Mouse (Mus musculus): ENCODE measurements around the gene Kidins220.

GRCm38 (mm10) chr12:24965406-24965805, 9.3 kb upstream of the Kidins220 start:
- TF ChIP-seq CTCF (IDR thresholded peaks at IDR 0.05), result no peak
- TF ChIP-seq POLR2A (IDR thresholded peaks at IDR 0.05; ENCODE audit: insufficient read depth, low read depth, low read length), result no peak
- TF ChIP-seq EP300 (IDR thresholded peaks at IDR 0.05; ENCODE audit: insufficient read depth, low read depth, low read length), result no peak
